Mouse (Mus musculus) embryonic facial prominence, embryonic 11.5 days (tissue): ENCODE measurements at regions not wholly inside any gene's neighbourhood (a gene's known extent, or its start where the extent isn't known, plus 50 kb on each side); places are given as distances from the start of the nearest gene placed in this dataset.

Experiments
- ATAC-seq: fragments of 200-750 bp; cut with Nextera tagmentation; replicated peaks from 2 replicates; pipeline ENCODE4 v1.8.0; 2017; ENCODE audit warnings: low read depth; ENCODE audit not compliant: insufficient number of reproducible peaks, low FRiP score, low TSS enrichment
- DNase-seq: peaks from one replicate; pipeline ENCODE4 v3.0.0-alpha.2; 2015; ENCODE audit warnings: low spot score
- H3K27ac ChIP-seq: fragments of 300-500 bp; sonication (generic); replicated peaks from 2 replicates; pipeline ENCODE4 v1.5.1; 2014; ENCODE audit warnings: mild to moderate bottlenecking, low read depth, low read length, control low read depth
- H3K27me3 ChIP-seq: fragments of 300-500 bp; sonication (generic); 2 replicates; pipeline ENCODE4 v1.6.1; 2014; ENCODE audit warnings: mild to moderate bottlenecking, low read length, moderate library complexity, mixed read lengths; ENCODE audit not compliant: control insufficient read depth, insufficient read depth
- H3K36me3 ChIP-seq: fragments of 300-500 bp; sonication (generic); replicated peaks from 2 replicates; pipeline ENCODE4 v1.6.1; 2014; ENCODE audit warnings: low read depth, mild to moderate bottlenecking, low read length, moderate library complexity, mixed read lengths; ENCODE audit not compliant: control insufficient read depth, insufficient read depth
- H3K4me1 ChIP-seq: fragments of 300-500 bp; sonication (generic); 2 replicates; pipeline ENCODE4 v1.6.1; 2014; ENCODE audit warnings: low read length, mixed read lengths; ENCODE audit not compliant: control insufficient read depth, insufficient read depth
- H3K4me2 ChIP-seq: fragments of 300-500 bp; sonication (generic); 2 replicates; pipeline ENCODE4 v1.6.1; 2014; ENCODE audit warnings: low read depth, mild to moderate bottlenecking, control low read depth, low read length, moderate library complexity
- H3K4me3 ChIP-seq: fragments of 300-500 bp; sonication (generic); 2 replicates; pipeline ENCODE4 v1.5.1; 2014; ENCODE audit warnings: low read depth, low read length, control low read depth
- H3K9ac ChIP-seq: fragments of 300-500 bp; sonication (generic); replicated peaks from 2 replicates; pipeline ENCODE4 v1.6.1; 2014; ENCODE audit warnings: mild to moderate bottlenecking, control low read depth, low read length
- H3K9me3 ChIP-seq: fragments of 300-500 bp; sonication (generic); replicated peaks from 2 replicates; pipeline ENCODE4 v1.6.1; 2016; ENCODE audit warnings: mild to moderate bottlenecking, low read length, inconsistent platforms, mixed read lengths; ENCODE audit not compliant: control insufficient read depth
- WGBS: fragments of 180-500 bp; shearing (Covaris S2); extraction: QIAGEN DNeasy Blood & Tissue Kit; methylation state at CpG from one replicate; pipeline ENCODE4 v1.1.7; 2014; 5-methylcytosine and 5-hydroxymethylcytosine counted together

DNA sequence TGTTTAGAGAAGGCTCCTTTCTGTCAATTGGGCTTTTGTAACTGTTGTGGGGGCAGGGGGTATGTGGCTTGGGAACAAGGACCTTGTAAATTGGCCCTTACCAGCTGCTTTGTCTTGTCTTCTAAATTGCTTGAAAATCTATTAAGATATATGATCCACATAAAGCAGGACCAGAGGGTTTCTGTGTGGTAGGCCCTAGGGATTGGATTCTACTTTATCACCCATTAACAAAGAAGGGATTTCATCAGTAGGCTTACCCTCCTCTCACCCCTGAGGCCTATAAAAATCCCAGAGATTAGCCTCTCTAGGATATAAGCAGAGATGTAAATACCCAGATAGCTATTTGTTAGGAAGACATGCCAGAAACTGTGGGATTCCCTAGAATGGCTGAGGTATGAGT, 132.3 kb upstream of the Chl1 start:
- H3K36me3 ChIP-seq, result no peaks in the 10 kb centered on the region
- no peak overlapping the region for H3K9ac ChIP-seq
- no peaks in the 10 kb centered on the region for H3K4me1 ChIP-seq
- no peaks in the 10 kb centered on the region for H3K27me3 ChIP-seq
- ATAC-seq (no peak), DNase-seq (no peak)
- H3K9me3 ChIP-seq, result no peaks in the 10 kb centered on the region
- no peak overlapping the region for H3K27ac ChIP-seq
- H3K4me3 ChIP-seq, result no peak overlapping the region
- no peak overlapping the region for H3K4me2 ChIP-seq

DNA sequence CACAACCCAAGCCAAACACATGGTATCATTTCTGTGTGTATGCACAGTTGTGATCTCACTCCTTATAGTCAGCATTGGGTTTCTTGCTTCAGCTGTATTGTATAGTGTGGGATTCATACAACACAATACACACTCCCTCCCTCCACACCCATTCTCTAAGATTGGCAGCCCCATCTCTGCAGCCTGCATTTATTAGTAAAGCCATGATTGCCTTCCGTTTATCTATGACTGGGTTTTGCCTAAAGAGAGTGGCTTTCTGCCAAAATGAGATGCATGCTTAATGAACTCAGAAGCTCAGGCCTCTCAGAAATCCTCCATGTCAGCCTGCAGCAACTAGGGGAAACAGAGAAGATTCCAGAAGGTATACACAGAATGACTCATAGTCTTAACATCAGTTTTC, 129.4 kb upstream of the Chl1 start:
- DNase-seq, result no peak
- Histone ChIP-seq H3K27me3 (no peaks in the 10 kb centered on the region), H3K36me3 (no peaks in the 10 kb centered on the region), H3K9me3 (no peaks in the 10 kb centered on the region), H3K4me3 (no peak overlapping the region), H3K4me2 (no peak overlapping the region), H3K9ac (no peak overlapping the region), H3K27ac (no peak overlapping the region), H3K4me1 (no peaks in the 10 kb centered on the region)
- no peak for ATAC-seq
- 65% methylated on average over 1 of the region's 1 CpGs for WGBS

DNA sequence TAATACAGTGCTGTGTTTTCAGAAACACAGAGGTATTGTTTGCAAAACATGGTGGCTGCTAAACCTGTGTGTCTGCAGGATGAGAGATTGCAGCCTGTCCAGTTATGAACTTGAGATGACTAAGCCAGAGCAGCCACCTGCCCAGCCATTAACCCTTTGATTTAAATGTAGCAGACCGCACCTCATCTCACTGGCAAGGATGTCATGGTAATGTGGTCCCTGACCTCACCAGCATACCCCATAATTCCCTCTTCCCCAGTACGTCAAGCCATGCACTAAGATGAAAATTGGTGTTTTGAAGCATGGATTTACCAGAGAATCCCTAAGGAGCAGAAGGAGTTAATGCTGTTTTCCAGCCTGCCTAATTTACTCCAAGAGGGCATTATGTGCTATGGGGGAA, 128.5 kb upstream of the Chl1 start:
- H3K9ac ChIP-seq, result no peak overlapping the region
- 70% methylated on average over 2 of the region's 2 CpGs for WGBS
- no peaks in the 10 kb centered on the region for H3K36me3 ChIP-seq
- no peaks in the 10 kb centered on the region for H3K4me1 ChIP-seq
- no peak overlapping the region for H3K27ac ChIP-seq
- H3K27me3 ChIP-seq, result no peaks in the 10 kb centered on the region
- no peak for DNase-seq
- no peak for ATAC-seq
- H3K9me3 ChIP-seq, result no peaks in the 10 kb centered on the region
- no peak overlapping the region for H3K4me2 ChIP-seq
- no peak overlapping the region for H3K4me3 ChIP-seq

DNA sequence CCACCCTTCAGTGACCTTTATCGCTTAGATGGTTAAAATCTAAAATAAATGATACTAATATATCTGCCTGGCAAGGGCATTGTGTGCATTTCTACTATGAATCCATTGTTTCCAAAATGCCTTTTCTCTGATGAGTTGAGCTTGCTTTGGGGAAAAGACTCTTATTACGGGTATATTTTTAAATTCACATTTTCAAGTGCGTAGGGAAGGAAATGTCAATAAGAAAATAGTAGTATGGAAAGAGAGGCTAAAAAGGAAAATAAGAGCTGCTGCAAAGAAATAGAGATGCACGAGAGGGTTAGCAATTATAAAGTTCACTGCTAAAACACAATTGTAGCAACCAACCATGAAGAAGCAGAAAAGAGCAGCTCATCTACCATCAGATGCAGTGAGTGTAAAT, 123.8 kb upstream of the Chl1 start:
- Histone ChIP-seq H3K27me3 (no peaks in the 10 kb centered on the region), H3K36me3 (no peaks in the 10 kb centered on the region), H3K4me2 (no peak overlapping the region), H3K4me3 (no peak overlapping the region), H3K9me3 (no peaks in the 10 kb centered on the region), H3K27ac (no peak overlapping the region), H3K9ac (no peak overlapping the region), H3K4me1 (no peaks in the 10 kb centered on the region)
- no peak for DNase-seq
- no peak for ATAC-seq
- WGBS, result 83% methylated on average over 4 of the region's 4 CpGs

DNA sequence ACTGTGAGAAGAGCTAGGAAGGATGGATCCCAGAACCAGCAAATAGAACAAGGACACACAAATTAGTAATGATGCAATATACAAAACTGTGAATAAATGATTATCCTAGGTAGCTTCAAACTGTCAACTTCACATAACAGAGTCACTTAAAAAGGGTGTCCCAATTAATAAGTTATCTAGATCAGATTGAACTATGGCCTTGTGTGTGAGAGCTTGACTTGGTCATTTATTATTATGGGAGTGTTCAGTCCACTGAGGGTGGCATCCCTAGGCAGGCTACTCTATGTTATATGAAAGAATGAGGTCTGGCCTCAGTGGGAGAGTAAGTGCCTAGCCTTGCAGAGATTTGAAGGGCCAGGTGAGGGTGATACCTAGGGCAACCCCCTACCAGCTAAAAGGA, 104.4 kb upstream of the Chl1 start:
- Histone ChIP-seq H3K4me3 (no peak overlapping the region), H3K27me3 (no peaks in the 10 kb centered on the region), H3K4me2 (no peak overlapping the region), H3K27ac (no peak overlapping the region), H3K36me3 (no peaks in the 10 kb centered on the region), H3K4me1 (no peaks in the 10 kb centered on the region), H3K9ac (no peak overlapping the region), H3K9me3 (no peaks in the 10 kb centered on the region)
- DNase-seq (no peak), ATAC-seq (no peak)

DNA sequence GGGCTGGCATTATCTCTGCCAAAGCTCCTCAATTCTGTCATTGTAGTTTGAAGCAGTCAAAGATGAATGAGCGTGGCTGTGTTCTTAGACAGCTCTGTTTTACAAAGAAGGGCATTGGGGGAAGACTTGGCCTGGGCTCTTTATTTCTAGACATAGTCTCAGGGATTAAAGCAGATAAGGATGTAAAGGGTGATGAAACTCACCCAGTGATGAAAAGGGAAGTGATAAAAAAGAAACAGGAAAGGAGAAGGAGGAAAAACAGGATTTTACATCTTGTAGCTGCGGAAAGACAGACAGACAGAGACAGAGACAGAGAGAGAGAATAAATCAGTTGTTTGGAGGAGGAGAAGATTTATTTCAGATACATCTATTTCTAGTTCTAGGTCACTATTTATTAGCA, 95.5 kb upstream of the Chl1 start:
- no peaks in the 10 kb centered on the region for H3K36me3 ChIP-seq
- no peaks in the 10 kb centered on the region for H3K9me3 ChIP-seq
- no peak overlapping the region for H3K4me2 ChIP-seq
- no peak overlapping the region for H3K4me3 ChIP-seq
- H3K9ac ChIP-seq, result no peak overlapping the region
- H3K27ac ChIP-seq, result no peak overlapping the region
- H3K4me1 ChIP-seq, result no peaks in the 10 kb centered on the region
- no peak for ATAC-seq
- 72% methylated on average over 2 of the region's 2 CpGs for WGBS
- H3K27me3 ChIP-seq, result no peaks in the 10 kb centered on the region
- DNase-seq, result no peak

DNA sequence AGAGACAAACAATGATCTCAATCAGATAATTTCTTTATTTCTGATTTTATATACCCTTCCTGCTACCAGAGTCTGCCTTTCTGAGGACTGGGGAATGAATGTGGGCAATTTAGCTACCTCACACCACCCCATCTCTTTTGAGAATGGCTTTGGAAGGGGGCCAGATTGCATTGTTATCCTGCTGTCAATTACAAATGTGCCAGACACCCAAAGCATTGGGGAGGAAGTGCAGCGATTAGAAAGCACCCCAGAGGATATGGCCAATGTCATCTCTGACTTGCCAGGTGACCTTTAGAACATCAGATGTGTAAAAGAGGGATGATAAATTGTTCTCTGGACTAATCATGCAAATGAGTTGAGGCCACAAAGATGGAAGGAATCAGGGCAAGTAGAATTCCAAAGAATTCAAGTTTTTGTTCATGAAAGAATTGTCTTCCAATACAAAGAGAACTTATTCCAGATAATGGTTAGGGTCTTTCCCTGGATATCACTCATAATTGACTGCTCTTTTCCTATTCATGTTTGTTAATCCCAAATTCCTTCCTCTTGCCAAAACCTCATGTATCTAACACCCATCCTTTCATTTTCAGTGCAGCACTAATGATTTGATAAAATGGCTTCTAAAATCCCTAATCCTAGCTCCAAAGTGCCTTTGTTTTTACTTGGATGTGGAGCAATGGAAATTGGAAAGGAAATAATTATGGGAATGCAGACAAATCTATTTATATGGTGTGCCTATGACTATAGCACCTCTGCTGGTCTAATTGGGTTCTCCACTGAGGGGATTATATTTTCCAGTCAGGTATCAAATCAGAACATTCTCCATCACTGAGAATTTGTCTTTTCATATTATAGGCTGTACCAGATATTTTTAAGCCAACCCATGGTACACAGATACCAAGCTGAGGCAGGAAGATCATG, 89.1 kb upstream of the Chl1 start:
- no peaks in the 10 kb centered on the region for H3K9me3 ChIP-seq
- no peak overlapping the region for H3K27ac ChIP-seq
- no peak overlapping the region for H3K4me3 ChIP-seq
- no peak overlapping the region for H3K9ac ChIP-seq
- no peaks in the 10 kb centered on the region for H3K36me3 ChIP-seq
- no peaks in the 10 kb centered on the region for H3K27me3 ChIP-seq
- DNase-seq, result no peak
- WGBS, result 61% methylated on average over 1 of the region's 1 CpGs
- no peak for ATAC-seq
- H3K4me1 ChIP-seq, result no peaks in the 10 kb centered on the region
- H3K4me2 ChIP-seq, result no peak overlapping the region

DNA sequence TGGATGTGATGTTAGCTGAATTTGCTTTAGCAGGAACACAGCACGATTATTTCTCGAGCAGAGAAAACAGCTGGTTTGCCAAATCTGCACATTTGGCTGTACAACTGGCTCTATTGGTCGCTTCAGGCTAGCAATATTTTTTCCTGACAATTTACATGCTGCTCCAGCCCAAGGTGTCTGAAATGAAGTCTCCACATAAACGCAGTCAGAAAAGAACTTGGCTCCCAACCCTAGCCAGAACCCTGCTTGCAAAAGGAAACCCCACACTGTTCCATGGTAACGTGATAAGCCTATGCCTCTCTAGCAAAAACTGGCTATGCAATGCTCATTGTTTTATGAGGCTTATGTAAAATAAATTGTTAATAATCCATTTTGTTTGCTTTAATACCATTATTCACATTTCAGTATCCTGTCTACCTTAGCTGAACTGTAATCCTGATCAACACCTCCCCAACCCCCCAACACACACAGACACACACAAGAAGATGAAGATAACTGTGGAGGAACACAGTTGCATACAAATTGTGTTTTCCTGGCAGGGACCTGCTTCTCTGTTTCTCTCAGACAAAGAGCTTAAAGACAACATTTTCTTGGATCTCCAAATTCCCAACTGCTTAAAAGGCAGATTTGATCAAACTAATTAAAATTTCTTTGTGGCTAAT, 79.3 kb upstream of the Chl1 start:
- no peaks in the 10 kb centered on the region for H3K27me3 ChIP-seq
- H3K9ac ChIP-seq, result no peak overlapping the region
- 82% methylated on average over 5 of the region's 5 CpGs for WGBS
- H3K9me3 ChIP-seq, result no peaks in the 10 kb centered on the region
- no peak overlapping the region for H3K4me2 ChIP-seq
- no peak overlapping the region for H3K27ac ChIP-seq
- H3K4me1 ChIP-seq, result no peaks in the 10 kb centered on the region
- H3K36me3 ChIP-seq, result no peaks in the 10 kb centered on the region
- DNase-seq, result no peak
- ATAC-seq, result no peak
- no peak overlapping the region for H3K4me3 ChIP-seq
